Mouse (Mus musculus) heart, adult 2 months (tissue): ENCODE measurements at regions not wholly inside any gene's neighbourhood (a gene's known extent, or its start where the extent isn't known, plus 50 kb on each side); places are given as distances from the start of the nearest gene placed in this dataset.

ENCODE experiments used
- DNase-seq, 2 experiments: peaks; one replicate each; pipeline ENCODE4 v3.0.0; 2021
- H3K27ac ChIP-seq: fragments of 200-600 bp; 2 replicates; pipeline ENCODE4 v1.8.1; 2022
- H3K27me3 ChIP-seq: fragments of 200-500 bp; 2 replicates; pipeline ENCODE4 v1.6.1; 2012; ENCODE audit warnings: mild to moderate bottlenecking, low read length, inconsistent platforms, mixed read lengths; ENCODE audit not compliant: control insufficient read depth, insufficient read depth
- H3K36me3 ChIP-seq: fragments of 200-500 bp; 2 replicates; pipeline ENCODE4 v1.6.1; 2012; ENCODE audit warnings: low read length, inconsistent platforms; ENCODE audit not compliant: control insufficient read depth, insufficient read depth
- H3K4me1 ChIP-seq: fragments of 200-500 bp; 2 replicates; pipeline ENCODE4 v1.6.1; 2011; ENCODE audit warnings: low read length; ENCODE audit not compliant: control insufficient read depth, insufficient read depth
- H3K4me3 ChIP-seq: fragments of 200-600 bp; 2 replicates; pipeline ENCODE4 v1.8.1; 2022
- H3K79me2 ChIP-seq: fragments of 200-500 bp; replicated peaks from 2 replicates; pipeline ENCODE4 v1.6.1; 2012; ENCODE audit warnings: mild to moderate bottlenecking, inconsistent platforms, low read length, moderate library complexity, mixed read lengths; ENCODE audit not compliant: control insufficient read depth, insufficient read depth
- H3K9ac ChIP-seq: fragments of 200-500 bp; 2 replicates; pipeline ENCODE4 v1.6.1; 2012; ENCODE audit warnings: low read depth, mild to moderate bottlenecking, control low read depth, inconsistent platforms, low read length, mixed read lengths
- CTCF ChIP-seq: fragments of 200-600 bp; IDR thresholded peaks from 2 replicates; pipeline ENCODE4 v1.8.1; 2022; ENCODE audit warnings: antibody characterized with exemption, mild to moderate bottlenecking, moderate library complexity
- EP300 ChIP-seq: fragments of 200-500 bp; IDR thresholded peaks from 2 replicates; pipeline ENCODE4 v1.6.1; 2011; ENCODE audit warnings: low read depth, low read length, control low read depth; ENCODE audit not compliant: insufficient read depth
- POLR2A ChIP-seq: fragments of 200-500 bp; IDR thresholded peaks from 2 replicates; pipeline ENCODE4 v1.6.1; 2011; ENCODE audit warnings: mild to moderate bottlenecking, low read depth, low read length, control low read depth; ENCODE audit not compliant: insufficient read depth
- WGBS: fragments of 180-500 bp; shearing (Covaris S2); methylation state at CpG from one replicate; pipeline ENCODE4 v1.1.7; 2018; 5-methylcytosine and 5-hydroxymethylcytosine counted together
- intact Hi-C: fragments of 180-260 bp; cut with DNase I; formaldehyde crosslinking; loops from one replicate; pipeline ENCODE4 v1.15.1; 2025

- no peak overlapping the region for H3K9ac ChIP-seq
- no peaks in the 10 kb centered on the region for H3K4me1 ChIP-seq
- H3K4me3 ChIP-seq, result no peak overlapping the region
- H3K27ac ChIP-seq, result no peak overlapping the region
- no peaks in the 10 kb centered on the region for H3K27me3 ChIP-seq
- no peaks in the 10 kb centered on the region for H3K79me2 ChIP-seq
- TF ChIP-seq POLR2A (no peak), CTCF (no peak), EP300 (no peak)
- no peaks in the 10 kb centered on the region for H3K36me3 ChIP-seq
- WGBS, result 77% methylated on average over 2 of the region's 2 CpGs
- no peak for DNase-seq
- intact Hi-C loops, result no loop called here
Observed at GRCm38 (mm10) chr12:68947240-68947639, 211.7 kb downstream of the Rps29 start.

GRCm38 (mm10) chr12:68910590-68910989 lies 248.4 kb downstream of the Rps29 start:
- intact Hi-C loops, result no loop called here
- TF ChIP-seq EP300 (no peak), CTCF (no peak), POLR2A (no peak)
- Histone ChIP-seq H3K4me1 (peaks cover 4% of the 10 kb centered on the region), H3K9ac (no peak overlapping the region), H3K27ac (no peak overlapping the region), H3K79me2 (no peaks in the 10 kb centered on the region), H3K36me3 (no peaks in the 10 kb centered on the region), H3K4me3 (no peak overlapping the region), H3K27me3 (no peaks in the 10 kb centered on the region)
- no peak for DNase-seq
- WGBS, result 18% methylated on average over 6 of the region's 6 CpGs

DNA sequence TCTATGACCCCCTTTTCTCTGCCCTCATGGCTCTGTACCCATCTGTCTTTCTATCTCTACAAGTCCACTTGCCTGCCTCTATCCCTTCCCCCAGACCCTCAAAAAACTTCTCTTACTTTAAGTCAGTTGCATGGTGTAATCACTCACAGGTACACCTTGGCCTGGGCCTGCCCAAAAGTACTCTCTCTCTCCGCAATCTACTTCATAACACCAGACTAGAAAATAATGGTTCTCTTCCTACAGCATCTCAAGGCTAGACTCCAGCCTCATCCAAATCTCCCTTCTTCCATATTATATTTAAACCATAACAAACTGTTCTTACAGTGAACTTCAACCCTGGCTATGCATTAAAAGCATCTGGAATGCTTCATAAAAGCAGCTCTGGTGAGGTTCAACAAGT lies 254.2 kb downstream of the Rps29 start:
- TF ChIP-seq CTCF, result no peak
- no peak for TF ChIP-seq POLR2A
- TF ChIP-seq EP300, result no peak
- Histone ChIP-seq H3K4me1 (no peaks in the 10 kb centered on the region; the same call in 1 of the 2 replicates), H3K4me3 (no peak overlapping the region), H3K27me3 (no peaks in the 10 kb centered on the region), H3K9ac (no peak overlapping the region), H3K27ac (no peak overlapping the region), H3K79me2 (no peaks in the 10 kb centered on the region), H3K36me3 (no peaks in the 10 kb centered on the region)
- 94% methylated on average over 1 of the region's 1 CpGs for WGBS
- intact Hi-C loops, result no loop called here
- no peak for DNase-seq

GRCm38 (mm10) chr12:68889141-68889540 lies 269.8 kb downstream of the Rps29 start:
- Histone ChIP-seq H3K27ac (no peak overlapping the region), H3K4me1 (no peaks in the 10 kb centered on the region), H3K9ac (no peak overlapping the region), H3K4me3 (no peak overlapping the region), H3K79me2 (no peaks in the 10 kb centered on the region), H3K27me3 (no peaks in the 10 kb centered on the region), H3K36me3 (no peaks in the 10 kb centered on the region)
- intact Hi-C loops, result no loop called here
- no peak for TF ChIP-seq EP300
- no peak for TF ChIP-seq CTCF
- no peak for TF ChIP-seq POLR2A
- DNase-seq, result no peak
- 80% methylated on average over 3 of the region's 3 CpGs for WGBS

GRCm38 (mm10) chr12:68882503-68882902 lies 276.5 kb downstream of the Rps29 start:
- 38% methylated on average over 6 of the region's 6 CpGs for WGBS
- Histone ChIP-seq H3K79me2 (no peaks in the 10 kb centered on the region), H3K36me3 (no peaks in the 10 kb centered on the region), H3K27ac (no peak overlapping the region), H3K4me1 (no peaks in the 10 kb centered on the region), H3K27me3 (no peaks in the 10 kb centered on the region), H3K9ac (no peak overlapping the region), H3K4me3 (no peak overlapping the region)
- intact Hi-C loops, result no loop called here
- no peak for DNase-seq
- TF ChIP-seq POLR2A (no peak), EP300 (no peak), CTCF (no peak)

DNA sequence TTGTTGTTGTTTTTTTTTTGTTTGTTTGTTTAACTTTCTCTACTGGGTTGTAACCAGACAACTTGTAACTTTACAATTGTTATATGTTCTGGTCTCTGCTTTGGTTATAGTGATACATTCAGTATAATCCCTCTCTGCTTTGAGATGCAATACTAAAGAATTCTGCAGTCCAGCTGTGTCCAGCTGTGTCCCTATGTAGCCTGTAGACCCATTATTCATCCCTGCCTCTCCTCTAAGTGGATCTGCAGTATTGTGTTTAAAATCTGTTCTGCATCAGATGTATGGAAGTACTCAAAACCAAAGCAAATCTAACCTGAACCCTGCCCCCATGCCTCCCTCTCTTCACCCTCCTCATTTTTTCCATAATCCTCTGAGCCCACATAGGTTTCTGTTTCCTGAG lies 279.6 kb downstream of the Rps29 start:
- Histone ChIP-seq H3K27me3 (no peaks in the 10 kb centered on the region), H3K79me2 (no peaks in the 10 kb centered on the region), H3K4me1 (no peaks in the 10 kb centered on the region), H3K27ac (no peak overlapping the region), H3K36me3 (no peaks in the 10 kb centered on the region), H3K4me3 (no peak overlapping the region), H3K9ac (no peak overlapping the region)
- TF ChIP-seq EP300, result no peak
- TF ChIP-seq POLR2A, result no peak
- no peak for DNase-seq
- intact Hi-C loops, result no loop called here
